Mouse (Mus musculus) adrenal gland, adult 2 months (tissue): ENCODE results near the gene Arvcf. TPM values are rescaled to one million over a fixed set of nuclear protein-coding genes. Genes with fewer than 3 reads are reported as not detected.

Experiments
- DNase-seq: peaks from one replicate; pipeline ENCODE4 v3.0.0; 2021
- microRNA-seq, 2 experiments: library from miRNA; unstranded; fragments of <30 nt; microRNA quantifications; one replicate each; pipeline ENCODE4 v1.2.0; 2021
- polyA plus RNA-seq: library from polyadenylated mRNA; depleted of rRNA; stranded (reverse); fragments of >200 nt; gene quantifications from 2 replicates; pipeline ENCODE4 v1.2.3, GENCODE M21; 2012; rRNA removed
- total RNA-seq, 2 experiments: library from RNA; stranded (reverse); gene quantifications; 2 replicates each; pipeline ENCODE4 v1.2.3; 2021

Gene Arvcf
- total and polyA plus RNA-seq, 3 experiments: 33.4 to 54.2 (median 48.9) TPM

DNA sequence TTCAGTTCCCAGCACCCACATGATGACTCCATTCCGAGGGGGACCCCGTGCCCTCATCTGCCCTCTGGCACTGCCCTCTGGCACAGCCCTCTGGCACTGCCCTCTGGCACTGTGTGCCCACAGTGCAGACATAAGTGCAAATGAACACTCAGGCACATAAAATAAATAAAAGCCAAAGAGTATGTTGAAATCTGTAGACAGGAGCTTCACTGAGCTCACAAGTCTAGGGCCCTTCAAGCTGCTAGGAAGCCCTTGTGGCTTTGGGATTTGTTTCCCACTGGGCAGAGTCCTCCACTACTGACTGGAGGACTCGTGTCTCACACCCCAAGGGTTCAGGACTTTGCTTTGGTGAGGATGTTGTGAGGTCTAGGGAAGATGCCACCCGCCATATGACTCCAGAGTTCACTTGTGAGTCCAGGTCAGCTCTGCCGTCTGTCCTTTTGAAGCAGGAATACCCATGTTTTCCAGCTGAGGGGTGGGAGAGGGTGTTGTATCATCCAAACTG is 80.1 kb downstream of the Arvcf start:
- no peak for DNase-seq

- DNase-seq: no peak
Observed at GRCm38 (mm10) chr16:18428516-18429042, 80.6 kb downstream of the Arvcf start.

DNA sequence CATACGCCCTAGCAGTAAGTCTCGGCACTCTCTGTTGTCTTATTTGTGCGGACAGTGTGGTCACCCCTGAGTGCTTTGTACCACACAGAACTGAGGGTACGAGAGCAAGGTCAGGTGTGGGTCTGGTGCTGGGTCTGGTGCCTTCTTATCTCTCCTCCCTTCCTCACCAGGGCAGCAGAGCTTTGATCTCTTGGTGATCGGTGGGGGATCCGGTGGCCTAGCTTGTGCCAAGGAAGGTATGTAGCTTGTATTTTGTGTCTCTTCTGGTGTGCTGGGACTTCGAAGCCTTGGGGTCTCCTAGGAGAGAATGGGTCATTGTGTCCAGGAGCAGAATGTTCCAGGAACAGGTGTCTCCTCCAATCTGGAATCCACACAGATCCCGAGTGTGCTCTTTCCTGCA is 81.7 kb downstream of the Arvcf start:
- no peak for DNase-seq

GRCm38 (mm10) chr16:18430641-18431212 is 82.7 kb downstream of the Arvcf start:
- no peak for DNase-seq

DNA sequence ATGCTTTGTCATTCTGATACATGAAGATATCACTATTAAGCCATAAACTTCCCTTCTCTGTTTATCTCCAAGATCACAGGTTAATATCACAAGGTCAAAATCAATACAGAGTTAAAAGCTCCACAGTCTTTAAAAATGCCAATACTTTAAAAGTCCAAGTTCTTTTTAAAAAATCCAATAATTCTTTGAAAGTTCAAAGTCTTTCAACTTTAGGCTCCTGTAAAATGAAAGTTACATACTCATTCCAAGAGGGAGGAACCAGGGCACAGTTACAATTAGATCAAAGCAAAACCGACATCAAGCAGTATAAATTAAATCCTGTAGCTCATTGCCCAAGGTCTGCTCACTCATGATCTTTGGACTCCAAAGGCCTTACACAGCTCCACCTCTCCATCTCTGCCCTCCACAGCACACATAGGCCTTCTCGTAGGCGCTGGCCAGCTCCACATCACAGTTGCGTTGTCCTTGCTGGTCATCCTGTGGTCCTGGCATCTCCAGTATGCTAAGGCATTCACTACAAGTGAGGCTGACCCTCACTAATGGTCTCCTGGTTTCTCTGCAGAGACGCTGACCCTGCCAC is 85.4 kb downstream of the Arvcf start:
- peak; percentile 82 for DNase-seq

GRCm38 (mm10) chr16:18436128-18436527 is 88.1 kb downstream of the Arvcf start:
- no peak for DNase-seq

- peak; percentile 90 for DNase-seq
Observed at GRCm38 (mm10) chr16:18443385-18443841, 95.4 kb downstream of the Arvcf start.

DNA sequence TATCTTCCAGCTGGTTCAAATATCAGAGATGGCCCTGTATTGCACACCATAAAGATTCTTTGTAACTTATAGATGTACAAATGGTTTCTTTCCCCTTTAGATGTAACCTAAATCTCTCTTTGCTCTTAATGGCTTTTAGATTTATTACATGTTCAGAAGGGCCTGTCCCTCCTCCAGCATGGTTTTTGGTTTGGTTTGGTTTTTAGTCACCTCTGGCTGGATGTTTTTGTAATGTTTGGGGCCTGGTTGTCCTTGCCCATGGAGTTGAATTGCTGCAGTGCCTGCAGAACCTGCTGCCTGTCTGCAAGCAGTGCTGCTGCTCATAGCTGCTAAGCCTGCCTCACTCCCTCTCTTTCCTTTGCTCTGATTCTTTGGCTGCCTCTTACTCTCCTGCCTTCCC is 99.3 kb downstream of the Arvcf start:
- no peak for DNase-seq

- DNase-seq: no peak
Observed at GRCm38 (mm10) chr16:18448104-18448503, 100.1 kb downstream of the Arvcf start.

- no peak for DNase-seq
Observed at GRCm38 (mm10) chr16:18449005-18449404, 101.0 kb downstream of the Arvcf start.

DNA sequence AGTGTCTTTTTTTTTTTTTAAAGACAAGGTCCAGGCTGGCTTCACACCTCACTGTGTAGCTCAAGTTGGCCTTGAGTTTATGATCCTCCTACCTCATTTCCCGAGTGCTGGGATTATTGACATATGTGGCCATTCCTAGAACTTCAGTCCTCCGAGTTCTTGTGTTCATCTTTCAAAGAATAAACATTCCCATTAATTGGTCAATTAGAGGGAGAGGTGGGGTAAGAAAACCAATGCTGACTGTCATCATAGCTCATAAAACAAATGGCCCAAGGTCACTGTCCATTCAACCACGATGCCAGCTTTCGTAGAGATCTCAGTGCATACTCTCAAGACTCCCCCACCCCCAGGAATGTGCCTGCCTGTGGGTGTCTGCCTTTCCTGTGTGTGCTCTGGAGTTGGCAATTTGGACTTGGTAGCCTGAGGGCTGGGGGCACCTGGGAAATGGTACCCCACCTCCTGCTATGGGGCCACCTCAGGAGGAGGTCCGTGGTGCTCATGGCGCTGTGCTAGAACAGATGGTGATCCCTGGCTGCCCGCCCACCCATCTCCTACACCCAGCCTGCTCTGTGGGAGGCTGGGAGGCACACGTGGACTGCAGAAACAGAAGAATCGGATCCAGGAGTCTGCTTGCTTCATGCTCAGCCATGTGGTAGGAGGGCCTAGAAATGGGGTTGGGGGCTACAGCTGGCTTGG is 103.7 kb downstream of the Arvcf start:
- peak; percentile 59 for DNase-seq

- DNase-seq: no peak
Observed at GRCm38 (mm10) chr16:18452361-18452862, 104.4 kb downstream of the Arvcf start.

GRCm38 (mm10) chr16:18453846-18454245 is 105.9 kb downstream of the Arvcf start:
- no peak for DNase-seq

- no peak for DNase-seq
Observed at GRCm38 (mm10) chr16:18455407-18455806, 107.4 kb downstream of the Arvcf start.

Small RNA genes lying within 50 kb of the gene (microRNA-seq; reads per million reads assigned to microRNA genes)
- gene Gm26219 (0 reads per million in 2 experiments), gene Mir185 (160 to 877 reads per million in 2 experiments)

Other genes starting within 250 kb of the Arvcf start
- under 1 TPM; 0.14 to 0.23 TPM for gene Rtn4r, start 220.5 kb upstream of the Arvcf start, total RNA-seq
- gene Rtn4r, start 220.5 kb upstream of the Arvcf start, polyA plus RNA-seq: 0.58 and 0.90 TPM in 2 replicates
- gene Ccdc188, start 130.3 kb upstream of the Arvcf start, total RNA-seq: not detected
- gene Ccdc188, start 130.3 kb upstream of the Arvcf start, polyA plus RNA-seq: not detected in 2 replicates
- gene Zdhhc8, start 113.0 kb upstream of the Arvcf start, total RNA-seq: 10 to 100 TPM; 23.3 to 23.8 TPM
- gene Zdhhc8, start 113.0 kb upstream of the Arvcf start, polyA plus RNA-seq: 182 and 191 TPM in 2 replicates
- 10 to 100 TPM; 53.2 to 55.5 TPM for gene Trmt2a, start 99.5 kb upstream of the Arvcf start, total RNA-seq
- 32.8 and 45.4 TPM in 2 replicates for gene Trmt2a, start 99.5 kb upstream of the Arvcf start, polyA plus RNA-seq
- gene Ranbp1, start 99.5 kb upstream of the Arvcf start, total RNA-seq: 100 to 1,000 TPM; 139 to 162 TPM
- 141 and 175 TPM in 2 replicates for gene Ranbp1, start 99.5 kb upstream of the Arvcf start, polyA plus RNA-seq
- 1 to 10 TPM in 1 of 2 experiments, not detected in 1; 2.7 TPM for gene Gm49776, start 89.9 kb upstream of the Arvcf start, total RNA-seq
- not detected in 2 replicates for gene Gm49776, start 89.9 kb upstream of the Arvcf start, polyA plus RNA-seq
- 10 to 100 TPM; 23.3 to 27.3 TPM for gene Dgcr8, start 58.9 kb upstream of the Arvcf start, total RNA-seq
- 12.3 and 20.6 TPM in 2 replicates for gene Dgcr8, start 58.9 kb upstream of the Arvcf start, polyA plus RNA-seq
- 10 to 100 TPM; 36.1 to 37.1 TPM for gene Tango2, start 79 bp upstream of the Arvcf start, total RNA-seq
- gene Tango2, start 79 bp upstream of the Arvcf start, polyA plus RNA-seq: 40.6 and 51.1 TPM in 2 replicates
- 10 to 100 TPM; 73.3 TPM for gene Txnrd2, start 78.2 kb downstream of the Arvcf start, total RNA-seq
- gene Txnrd2, start 78.2 kb downstream of the Arvcf start, polyA plus RNA-seq: 50.3 and 64.6 TPM in 2 replicates
- gene Comt, start 78.7 kb downstream of the Arvcf start, total RNA-seq: 100 to 1,000 TPM; 203 to 288 TPM
- 407 and 432 TPM in 2 replicates for gene Comt, start 78.7 kb downstream of the Arvcf start, polyA plus RNA-seq
- gene Gnb1l, start 150.5 kb downstream of the Arvcf start, total RNA-seq: 1 to 10 TPM; 4.4 to 7.8 TPM
- gene Gnb1l, start 150.5 kb downstream of the Arvcf start, polyA plus RNA-seq: 10.5 and 15.5 TPM in 2 replicates
- 1 to 10 TPM; 4.4 to 5.8 TPM for gene Rtl10, start 150.7 kb downstream of the Arvcf start, total RNA-seq
- gene Rtl10, start 150.7 kb downstream of the Arvcf start, polyA plus RNA-seq: 6.4 and 8.3 TPM in 2 replicates
- under 1 TPM in 1 of 2 experiments, not detected in 1; 0.28 TPM for gene Tbx1, start 242.5 kb downstream of the Arvcf start, total RNA-seq
- 0.47 and 0.49 TPM in 2 replicates for gene Tbx1, start 242.5 kb downstream of the Arvcf start, polyA plus RNA-seq